Mouse (Mus musculus): Measurements from ENCODE around the gene Ncam2.

DNA sequence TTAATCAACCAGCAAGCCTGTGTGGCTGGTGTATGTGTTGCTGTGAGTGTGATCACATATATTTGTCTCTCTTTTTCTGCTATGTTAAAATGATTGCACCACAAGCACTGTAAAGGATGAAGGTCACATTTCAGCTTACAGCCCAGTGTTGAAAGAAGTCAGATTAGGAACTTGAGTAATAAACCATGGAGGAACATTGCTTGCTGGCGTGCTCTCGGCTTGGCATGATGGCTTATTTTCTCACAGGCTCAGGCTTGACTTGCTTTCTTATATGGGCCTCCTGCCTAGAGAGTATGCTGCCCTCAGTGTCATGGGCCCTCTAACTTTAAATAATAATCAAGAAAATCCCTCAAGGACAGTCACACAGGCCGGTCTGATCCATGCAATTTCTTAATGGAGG is 449.8 kb downstream of the Ncam2 start:
- TF ChIP-seq CTCF (IDR thresholded peaks at IDR 0.05; ENCODE audit: control insufficient read depth, insufficient read depth, insufficient replicate concordance, low read depth, low read length), result no peak
- TF ChIP-seq POLR2A (IDR thresholded peaks at IDR 0.05; ENCODE audit: control insufficient read depth, low read depth, low read length), result no peak

All from testis, adult 2 months (tissue).